Mouse (Mus musculus) embryonic facial prominence, embryonic 11.5 days (tissue): ENCODE measurements around the gene Ighmbp2. TPM values are rescaled to one million over a fixed set of nuclear protein-coding genes. Genes with fewer than 3 reads are reported as not detected.

Source experiments
- microRNA-seq: library from miRNA; unstranded; fragments of <30 nt; microRNA quantifications from one replicate; pipeline ENCODE4, GENCODE M21; 2016; ENCODE audit warnings: borderline number of aligned reads
- polyA plus RNA-seq: library from polyadenylated mRNA; unstranded; fragments of >200 nt; fragmentation: Nextera tagmentation; extraction: Ambion mirVana; gene quantifications from 2 replicates; pipeline ENCODE4 v1.2.1, GENCODE M21; 2014

Gene Ighmbp2
- polyA plus RNA-seq, 1 experiment from 2014 or later = 6.0 TPM

Small RNA genes within 50 kb of the gene (microRNA-seq; reads per million reads assigned to microRNA genes)
- 1.9 reads per million for gene Mir6984

Other genes with a start within 250 kb of the Ighmbp2 start
- gene Mrpl21, start 116 bp downstream of the Ighmbp2 start, polyA plus RNA-seq = 144 and 145 TPM in 2 replicates
- gene Cpt1a, start 39.3 kb upstream of the Ighmbp2 start, polyA plus RNA-seq = 9.5 and 10.0 TPM in 2 replicates
- 0.20 TPM in 1 of 2 replicates, not detected in the other for gene Tesmin, start 105.8 kb upstream of the Ighmbp2 start, polyA plus RNA-seq
- 2.6 and 2.9 TPM in 2 replicates for gene Gal, start 131.5 kb upstream of the Ighmbp2 start, polyA plus RNA-seq